Mouse (Mus musculus): ENCODE results near the gene Disc1. TPM values are rescaled to one million over a fixed set of nuclear protein-coding genes. Genes with fewer than 3 reads are reported as not detected.

Disc1 gene
- polyA plus RNA-seq, 1 experiment from 2014 or later, result 0.19 TPM

- ATAC-seq, result peak; percentile 33; the same call in 1 of the 2 replicates
- DNase-seq, result no peak
Observed at GRCm38 (mm10) chr8:125102303-125102702, 48.3 kb downstream of the Disc1 start.

GRCm38 (mm10) chr8:125113171-125113570 is 59.2 kb downstream of the Disc1 start:
- Histone ChIP-seq H3K9me3 (ENCODE audit: low read length) (no peaks in the 10 kb centered on the region), H3K27me3 (ENCODE audit: insufficient read depth, low read length) (no peaks in the 10 kb centered on the region), H3K4me3 (ENCODE audit: low read depth, low read length) (no peak overlapping the region), H3K27ac (ENCODE audit: low read depth) (no peak overlapping the region), H3K9ac (replicated peaks) (no peak overlapping the region), H3K4me2 (ENCODE audit: low read depth, low read length) (no peak overlapping the region), H3K4me1 (ENCODE audit: insufficient read depth) (no peaks in the 10 kb centered on the region), H3K36me3 (replicated peaks; ENCODE audit: insufficient read depth, low read length) (no peaks in the 10 kb centered on the region)
- DNase-seq, result no peak
- WGBS (ENCODE audit: insufficient replicate concordance), result 56% methylated on average over 9 of the region's 9 CpGs
- no peak for ATAC-seq
- TF ChIP-seq EP300 (IDR thresholded peaks at IDR 0.05; ENCODE audit: low read depth) (no peak), CTCF (IDR thresholded peaks at IDR 0.05; ENCODE audit: low read depth) (no peak)

More at GRCm38 (mm10) chr8:125102303-125102702, 48.3 kb downstream of the Disc1 start:
- Histone ChIP-seq H3K27me3 (ENCODE audit: insufficient read depth, low read length) (no peaks in the 10 kb centered on the region), H3K4me3 (ENCODE audit: low read depth, low read length) (no peak overlapping the region), H3K27ac (ENCODE audit: low read depth) (no peak overlapping the region), H3K9me3 (ENCODE audit: low read length) (no peaks in the 10 kb centered on the region), H3K4me1 (ENCODE audit: insufficient read depth) (no peaks in the 10 kb centered on the region), H3K9ac (replicated peaks) (no peak overlapping the region), H3K36me3 (replicated peaks; ENCODE audit: insufficient read depth, low read length) (no peaks in the 10 kb centered on the region), H3K4me2 (ENCODE audit: low read depth, low read length) (no peak overlapping the region)
- WGBS (ENCODE audit: insufficient replicate concordance), result 66% methylated on average over 13 of the region's 13 CpGs
- no peak for TF ChIP-seq CTCF (IDR thresholded peaks at IDR 0.05; ENCODE audit: low read depth)
- TF ChIP-seq EP300 (IDR thresholded peaks at IDR 0.05; ENCODE audit: low read depth), result no peak

- WGBS (ENCODE audit: insufficient replicate concordance), result 76% methylated on average over 3 of the region's 3 CpGs
Observed at GRCm38 (mm10) chr8:125113831-125114230, 59.8 kb downstream of the Disc1 start.

GRCm38 (mm10) chr8:125115321-125115720 is 61.3 kb downstream of the Disc1 start:
- Histone ChIP-seq H3K27ac (ENCODE audit: low read depth) (no peak overlapping the region), H3K4me3 (ENCODE audit: low read depth, low read length) (no peak overlapping the region), H3K4me2 (ENCODE audit: low read depth, low read length) (no peak overlapping the region), H3K36me3 (replicated peaks; ENCODE audit: insufficient read depth, low read length) (no peaks in the 10 kb centered on the region), H3K27me3 (ENCODE audit: insufficient read depth, low read length) (no peaks in the 10 kb centered on the region), H3K9ac (replicated peaks) (no peak overlapping the region), H3K9me3 (ENCODE audit: low read length) (no peaks in the 10 kb centered on the region), H3K4me1 (ENCODE audit: insufficient read depth) (no peaks in the 10 kb centered on the region)
- no peak for ATAC-seq
- no peak for DNase-seq
- WGBS (ENCODE audit: insufficient replicate concordance), result 65% methylated on average over 5 of the region's 5 CpGs
- no peak for TF ChIP-seq EP300 (IDR thresholded peaks at IDR 0.05; ENCODE audit: low read depth)

More at GRCm38 (mm10) chr8:125113831-125114230, 59.8 kb downstream of the Disc1 start:
- H3K4me1 ChIP-seq (ENCODE audit: insufficient read depth), result no peaks in the 10 kb centered on the region
- no peak for TF ChIP-seq CTCF (IDR thresholded peaks at IDR 0.05; ENCODE audit: low read depth)
- TF ChIP-seq EP300 (IDR thresholded peaks at IDR 0.05; ENCODE audit: low read depth), result no peak
- H3K9me3 ChIP-seq (ENCODE audit: low read length), result no peaks in the 10 kb centered on the region
- DNase-seq (no peak), ATAC-seq (no peak)
- no peaks in the 10 kb centered on the region for H3K36me3 ChIP-seq (replicated peaks; ENCODE audit: insufficient read depth, low read length)
- no peak overlapping the region for H3K27ac ChIP-seq (ENCODE audit: low read depth)
- no peaks in the 10 kb centered on the region for H3K27me3 ChIP-seq (ENCODE audit: insufficient read depth, low read length)
- no peak overlapping the region for H3K4me2 ChIP-seq (ENCODE audit: low read depth, low read length)
- no peak overlapping the region for H3K4me3 ChIP-seq (ENCODE audit: low read depth, low read length)
- H3K9ac ChIP-seq (replicated peaks), result no peak overlapping the region

- Histone ChIP-seq H3K9ac (replicated peaks) (no peak overlapping the region), H3K9me3 (ENCODE audit: low read length) (no peaks in the 10 kb centered on the region), H3K36me3 (replicated peaks; ENCODE audit: insufficient read depth, low read length) (no peaks in the 10 kb centered on the region), H3K4me3 (ENCODE audit: low read depth, low read length) (no peak overlapping the region), H3K27ac (ENCODE audit: low read depth) (no peak overlapping the region), H3K4me2 (ENCODE audit: low read depth, low read length) (no peak overlapping the region), H3K27me3 (ENCODE audit: insufficient read depth, low read length) (no peaks in the 10 kb centered on the region), H3K4me1 (ENCODE audit: insufficient read depth) (no peaks in the 10 kb centered on the region)
- TF ChIP-seq EP300 (IDR thresholded peaks at IDR 0.05; ENCODE audit: low read depth) (no peak), CTCF (IDR thresholded peaks at IDR 0.05; ENCODE audit: low read depth) (peak; percentile 82)
- ATAC-seq (no peak), DNase-seq (peak; percentile 56)
- WGBS (ENCODE audit: insufficient replicate concordance), result 11% methylated on average over 2 of the region's 2 CpGs
Observed at GRCm38 (mm10) chr8:125116616-125117015, 62.6 kb downstream of the Disc1 start.

GRCm38 (mm10) chr8:125126482-125126881 is 72.5 kb downstream of the Disc1 start:
- H3K4me1 ChIP-seq (ENCODE audit: insufficient read depth), result peaks cover 3% of the 10 kb centered on the region; the same call in 1 of the 2 replicates
- H3K9ac ChIP-seq (replicated peaks), result no peak overlapping the region
- no peak overlapping the region for H3K4me3 ChIP-seq (ENCODE audit: low read depth, low read length)
- no peaks in the 10 kb centered on the region for H3K9me3 ChIP-seq (ENCODE audit: low read length)
- H3K27me3 ChIP-seq (ENCODE audit: insufficient read depth, low read length), result no peaks in the 10 kb centered on the region
- no peak overlapping the region for H3K27ac ChIP-seq (ENCODE audit: low read depth)
- H3K36me3 ChIP-seq (replicated peaks; ENCODE audit: insufficient read depth, low read length), result no peaks in the 10 kb centered on the region
- ATAC-seq (no peak), DNase-seq (no peak)
- WGBS (ENCODE audit: insufficient replicate concordance), result 77% methylated on average over 4 of the region's 4 CpGs
- TF ChIP-seq CTCF (IDR thresholded peaks at IDR 0.05; ENCODE audit: low read depth), result no peak
- TF ChIP-seq EP300 (IDR thresholded peaks at IDR 0.05; ENCODE audit: low read depth), result no peak
- H3K4me2 ChIP-seq (ENCODE audit: low read depth, low read length), result no peak overlapping the region

- DNase-seq (peak; percentile 36), ATAC-seq (peak; percentile 82)
- no peak overlapping the region for H3K9ac ChIP-seq (replicated peaks)
- WGBS (ENCODE audit: insufficient replicate concordance), result 58% methylated on average over 7 of the region's 7 CpGs
- H3K27ac ChIP-seq (ENCODE audit: low read depth), result no peak overlapping the region
- no peaks in the 10 kb centered on the region for H3K36me3 ChIP-seq (replicated peaks; ENCODE audit: insufficient read depth, low read length)
- TF ChIP-seq EP300 (IDR thresholded peaks at IDR 0.05; ENCODE audit: low read depth) (no peak), CTCF (IDR thresholded peaks at IDR 0.05; ENCODE audit: low read depth) (no peak)
- no peaks in the 10 kb centered on the region for H3K9me3 ChIP-seq (ENCODE audit: low read length)
- no peak overlapping the region for H3K4me2 ChIP-seq (ENCODE audit: low read depth, low read length)
- H3K4me1 ChIP-seq (ENCODE audit: insufficient read depth), result peaks cover 12% of the 10 kb centered on the region
- H3K27me3 ChIP-seq (ENCODE audit: insufficient read depth, low read length), result no peaks in the 10 kb centered on the region
- H3K4me3 ChIP-seq (ENCODE audit: low read depth, low read length), result no peak overlapping the region
Observed at GRCm38 (mm10) chr8:125127621-125128020, 73.6 kb downstream of the Disc1 start.

All from liver, postnatal 0 days (tissue).